Mouse (Mus musculus): Measurements from ENCODE around the gene Uimc1. TPM values are rescaled to one million over a fixed set of nuclear protein-coding genes. Genes with fewer than 3 reads are reported as not detected.

The Uimc1 gene
- 10 to 100 TPM; 38.8 to 41.7 TPM for total RNA-seq (2023)

GRCm38 (mm10) chr13:55099726-55100478, at the start of gene Uimc1:
Gene Uimc1, minus strand, starts transcription at chr13:55100300.

GRCm38 (mm10) chr13:55133448-55133847, 33.3 kb upstream of the Uimc1 start, which contains the start of gene Gm17617:
Gene Gm17617, minus strand, starts transcription at chr13:55133548.

GRCm38 (mm10) chr13:55105045-55105952, 5.2 kb upstream of the Uimc1 start, which contains the start of gene Zfp346:
Gene Zfp346, plus strand, starts transcription at chr13:55105311.

GRCm38 (mm10) chr13:55021194-55021779, 78.8 kb downstream of the Uimc1 start, which contains the start of gene Hk3:
Gene Hk3, minus strand, starts transcription at chr13:55021385.

Other genes with a start within 250 kb of the Uimc1 start
- under 1 TPM in 1 of 2 experiments, not detected in 1; 0.20 TPM for gene Unc5a, start 150.9 kb downstream of the Uimc1 start, total RNA-seq (2023)
- 100 to 1,000 TPM; 388 to 393 TPM for gene Hk3, start 78.9 kb downstream of the Uimc1 start, total RNA-seq (2023)
- 10 to 100 TPM in 1 of 2 experiments, 1 to 10 TPM in 1; 9.2 to 11.9 TPM for gene Zfp346, start 5.0 kb upstream of the Uimc1 start, total RNA-seq (2023)
- not detected for gene Gm17617, start 33.2 kb upstream of the Uimc1 start, total RNA-seq (2023)
- gene Fgfr4, start 52.3 kb upstream of the Uimc1 start, total RNA-seq (2023), result not detected
- 100 to 1,000 TPM in 1 of 2 experiments, 10 to 100 TPM in 1; 92.1 to 115 TPM for gene Nsd1, start 109.5 kb upstream of the Uimc1 start, total RNA-seq (2023)
- gene Prelid1, start 220.2 kb upstream of the Uimc1 start, total RNA-seq (2023), result 100 to 1,000 TPM; 202 to 217 TPM
- gene Rab24, start 221.6 kb upstream of the Uimc1 start, total RNA-seq (2023), result 10 to 100 TPM; 71.5 to 92.3 TPM
- 10 to 100 TPM; 18.4 to 20.5 TPM for gene Mxd3, start 229.5 kb upstream of the Uimc1 start, total RNA-seq (2023)

Measured in neutrophil, adult 83 days (primary cell).